Mouse (Mus musculus) induced T-regulatory cell, adult 2 months (primary cell): Measurements from ENCODE around the gene Fgf10.

Source experiments
- DNase-seq: peaks from one replicate; pipeline ENCODE4 v3.0.0-alpha.2; 2012; ENCODE audit warnings: low read depth

Fgf10 gene

GRCm38 (mm10) chr13:118669491-118669890 lies at the start of gene Fgf10:
TSS of gene Fgf10 (plus strand) at chr13:118669791.
- no peak for DNase-seq

GRCm38 (mm10) chr13:118629661-118630428 lies 39.7 kb upstream of the Fgf10 start:
- DNase-seq: no peak

- DNase-seq: no peak
Measured at GRCm38 (mm10) chr13:118631500-118631899, 38.1 kb upstream of the Fgf10 start.

GRCm38 (mm10) chr13:118636047-118636446 lies 33.5 kb upstream of the Fgf10 start:
- no peak for DNase-seq

- DNase-seq: no peak
Measured at GRCm38 (mm10) chr13:118642585-118642984, 27.0 kb upstream of the Fgf10 start.

GRCm38 (mm10) chr13:118643138-118643537 lies 26.5 kb upstream of the Fgf10 start:
- DNase-seq: no peak

- no peak for DNase-seq
Measured at GRCm38 (mm10) chr13:118656991-118657390, 12.6 kb upstream of the Fgf10 start.

GRCm38 (mm10) chr13:118658031-118658430 lies 11.6 kb upstream of the Fgf10 start:
- no peak for DNase-seq

- DNase-seq: no peak
Measured at GRCm38 (mm10) chr13:118658608-118659326, 10.8 kb upstream of the Fgf10 start.

GRCm38 (mm10) chr13:118661664-118662063 lies 7.9 kb upstream of the Fgf10 start:
- no peak for DNase-seq

GRCm38 (mm10) chr13:118664901-118665300 lies 4.7 kb upstream of the Fgf10 start:
- DNase-seq: no peak

GRCm38 (mm10) chr13:118679228-118679627 lies 9.6 kb downstream of the Fgf10 start:
- DNase-seq: no peak

GRCm38 (mm10) chr13:118693049-118693448 lies 23.5 kb downstream of the Fgf10 start:
- no peak for DNase-seq

- no peak for DNase-seq
Measured at GRCm38 (mm10) chr13:118695103-118695502, 25.5 kb downstream of the Fgf10 start.

GRCm38 (mm10) chr13:118703727-118704126 lies 34.1 kb downstream of the Fgf10 start:
- DNase-seq: no peak

GRCm38 (mm10) chr13:118705716-118706115 lies 36.1 kb downstream of the Fgf10 start:
- no peak for DNase-seq

- no peak for DNase-seq
Measured at GRCm38 (mm10) chr13:118709912-118710311, 40.3 kb downstream of the Fgf10 start.

GRCm38 (mm10) chr13:118713626-118714150 lies 44.1 kb downstream of the Fgf10 start:
- no peak for DNase-seq

GRCm38 (mm10) chr13:118714284-118715065 lies 44.9 kb downstream of the Fgf10 start:
- DNase-seq: no peak

GRCm38 (mm10) chr13:118715066-118716018 lies 45.8 kb downstream of the Fgf10 start:
- no peak for DNase-seq

- DNase-seq: no peak
Measured at GRCm38 (mm10) chr13:118716265-118716664, 46.7 kb downstream of the Fgf10 start.
